Mouse (Mus musculus) embryo, embryonic 11 days (tissue): ENCODE results near the gene Pagr1b.

ENCODE experiments used
- DNase-seq: peaks from one replicate; pipeline ENCODE4 v3.0.0-alpha.2; 2015

The Pagr1b gene

DNA sequence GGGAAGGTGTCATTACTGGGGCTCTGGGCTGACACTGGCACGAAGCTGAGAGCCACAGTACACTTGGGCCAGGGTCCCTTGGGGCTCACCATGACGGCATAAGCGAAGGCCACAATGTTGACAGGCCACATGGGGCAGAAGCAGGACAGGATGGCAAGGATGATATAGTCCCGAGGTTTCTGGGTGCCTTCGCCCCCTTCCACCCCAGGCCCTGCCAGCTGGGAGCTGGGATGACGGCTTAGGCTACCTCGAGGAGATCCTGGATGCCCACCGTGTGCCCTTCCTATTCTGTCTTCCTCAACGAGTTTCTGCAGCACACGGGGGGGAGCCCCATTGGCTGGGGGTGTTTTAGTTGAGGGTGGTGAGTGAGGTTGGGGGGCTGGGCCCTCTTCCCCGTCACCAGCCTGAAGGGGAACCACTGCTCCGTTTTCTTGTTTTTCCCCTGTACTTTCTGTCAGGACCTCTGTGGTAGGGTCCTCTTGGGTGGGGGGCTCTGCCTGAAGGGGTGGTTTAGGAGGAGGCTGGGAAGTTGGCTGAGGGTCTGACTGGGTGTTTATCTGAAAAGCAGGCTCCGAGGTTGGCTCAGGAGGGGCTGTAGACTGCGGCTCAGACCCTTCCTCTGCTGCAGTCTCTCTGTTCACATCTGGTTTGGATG is 3.1 kb upstream of the Pagr1b start:
- no peak for DNase-seq

DNA sequence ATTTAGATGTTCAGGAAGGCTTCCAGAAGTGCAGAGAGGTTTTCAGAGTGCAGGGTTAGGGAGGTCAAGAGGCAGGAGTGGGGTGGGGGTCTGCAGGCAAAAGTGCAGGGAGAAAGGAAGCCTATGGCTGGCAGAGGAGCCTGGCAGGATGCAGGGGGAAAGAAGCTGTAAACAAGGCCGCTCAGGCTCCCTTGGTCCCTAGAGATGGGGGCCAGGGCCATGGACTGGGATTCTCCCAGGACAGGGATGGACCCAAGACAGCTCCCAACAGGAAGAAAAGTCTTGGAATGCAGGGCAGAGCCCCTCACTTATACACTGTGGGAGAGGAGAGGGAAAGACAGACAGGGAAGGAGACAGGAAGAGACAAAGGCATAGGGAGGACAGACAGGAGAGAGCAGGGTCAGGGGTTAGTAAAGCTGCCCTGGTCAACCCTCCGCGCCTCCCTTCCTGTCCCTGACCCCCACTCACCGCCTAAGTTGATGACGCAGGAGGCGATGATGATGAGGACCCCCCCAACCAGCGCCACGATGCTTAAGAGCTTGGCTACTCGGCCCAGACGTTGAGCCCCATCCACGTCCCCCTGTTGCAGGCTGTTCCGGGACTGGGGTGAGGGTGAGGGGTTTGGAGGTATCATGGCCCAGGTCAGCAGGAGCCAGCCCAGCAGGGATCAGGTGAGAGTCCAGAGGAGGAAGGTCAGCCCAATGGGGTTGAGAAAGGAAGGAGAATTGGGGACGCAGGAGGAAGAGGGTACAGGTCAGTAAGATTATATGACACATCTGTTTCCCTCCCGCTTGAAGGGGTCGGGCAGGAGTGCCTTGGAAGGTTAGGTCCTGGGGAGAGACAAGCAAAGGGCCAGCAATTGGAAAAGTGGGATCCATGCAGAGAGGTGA is 2.4 kb upstream of the Pagr1b start:
- DNase-seq = no peak

DNA sequence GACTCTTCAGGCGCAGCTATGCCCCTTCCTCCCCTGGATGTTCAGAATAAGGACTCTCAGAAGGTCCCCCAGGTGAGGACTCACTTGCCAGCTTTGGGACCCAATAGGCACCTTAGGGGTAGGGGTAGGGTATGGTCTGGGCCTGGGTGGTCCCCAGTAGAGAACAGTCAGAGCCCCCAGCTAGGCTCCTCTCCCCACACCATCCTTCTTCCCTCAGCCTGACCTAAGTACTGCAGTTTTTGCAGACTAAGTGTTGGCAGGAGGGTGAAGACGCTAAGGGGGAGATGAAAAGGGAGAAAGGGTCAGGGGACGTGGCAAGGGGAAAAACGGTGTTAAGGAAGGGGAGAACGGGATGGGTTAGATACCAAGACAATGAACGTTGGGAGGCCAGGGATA is 1.7 kb upstream of the Pagr1b start:
- DNase-seq = no peak

DNA sequence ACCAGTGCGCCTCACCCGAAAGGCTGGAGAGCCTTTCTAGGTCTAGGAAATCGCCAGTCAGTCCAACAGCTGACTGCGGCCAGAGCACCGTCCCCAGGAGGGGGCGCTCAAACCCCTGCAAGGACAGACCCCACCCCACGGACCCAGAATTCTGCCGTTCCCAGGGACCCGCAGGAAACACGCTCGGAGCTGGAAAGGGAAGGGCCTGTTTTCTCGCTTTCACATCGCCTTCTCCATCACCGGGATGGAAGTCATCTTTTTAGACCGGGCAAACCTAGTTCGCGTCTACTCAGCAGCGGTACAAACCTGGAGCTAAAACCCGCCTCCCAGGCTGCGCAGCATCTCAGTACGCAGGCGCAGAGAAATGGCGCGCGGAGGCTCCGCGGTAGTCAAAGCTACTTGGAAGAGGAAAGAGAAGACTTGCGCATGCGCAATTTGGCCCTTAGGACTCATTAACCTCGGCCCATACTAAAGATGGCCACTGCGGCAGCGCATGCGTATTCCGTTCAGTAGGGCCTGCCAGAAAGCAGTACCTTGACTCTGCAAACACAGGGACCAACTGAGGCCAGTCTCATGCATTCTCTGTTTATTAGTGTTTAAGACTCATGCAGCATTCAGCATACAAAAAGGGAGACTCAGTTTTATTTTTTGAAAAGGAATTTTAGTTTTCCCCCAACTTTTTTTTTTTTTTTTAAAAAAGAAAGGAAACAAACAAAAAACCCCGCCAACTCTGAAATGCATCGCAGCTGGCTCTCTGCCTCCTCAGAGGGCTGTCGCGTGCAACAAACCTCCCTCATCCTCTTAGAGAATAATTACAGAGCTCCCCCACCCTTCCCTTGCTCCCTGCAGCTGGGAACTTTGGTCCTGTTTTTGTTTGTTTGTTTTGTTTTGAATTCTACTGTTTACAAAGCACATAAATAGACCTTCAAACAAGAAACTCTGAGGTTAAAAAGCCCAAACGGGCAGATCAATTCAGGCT is 976 bp upstream of the Pagr1b start, which contains the start of gene Pagr1a:
Gene Pagr1a, minus strand, starts transcription at position 382 of the 979 bp plus-strand sequence.
- DNase-seq = peak; percentile 100

DNA sequence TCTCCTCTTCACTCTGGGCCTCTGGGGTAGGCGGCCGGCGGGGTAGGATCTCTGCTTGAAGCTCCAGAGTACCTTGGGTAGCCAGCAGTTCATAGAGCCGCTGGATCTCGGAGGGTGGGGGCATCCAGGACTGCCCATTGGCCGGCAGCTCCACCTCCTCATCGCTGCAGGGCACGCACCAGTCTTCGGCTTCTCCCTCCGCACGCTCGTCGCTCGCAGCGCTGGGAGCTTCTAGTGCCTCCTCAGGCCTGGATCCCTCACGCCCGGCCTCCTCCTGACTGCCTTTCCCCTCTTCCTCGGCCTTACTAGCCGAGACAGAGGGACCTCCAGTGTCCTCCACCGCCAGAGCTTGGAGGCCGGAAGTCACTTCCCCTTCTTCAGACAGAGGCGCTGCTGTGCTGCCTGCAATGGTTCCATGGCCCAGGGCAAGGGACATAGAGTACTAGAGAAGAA is 228 bp upstream of the Pagr1b start:
- no peak for DNase-seq

DNA sequence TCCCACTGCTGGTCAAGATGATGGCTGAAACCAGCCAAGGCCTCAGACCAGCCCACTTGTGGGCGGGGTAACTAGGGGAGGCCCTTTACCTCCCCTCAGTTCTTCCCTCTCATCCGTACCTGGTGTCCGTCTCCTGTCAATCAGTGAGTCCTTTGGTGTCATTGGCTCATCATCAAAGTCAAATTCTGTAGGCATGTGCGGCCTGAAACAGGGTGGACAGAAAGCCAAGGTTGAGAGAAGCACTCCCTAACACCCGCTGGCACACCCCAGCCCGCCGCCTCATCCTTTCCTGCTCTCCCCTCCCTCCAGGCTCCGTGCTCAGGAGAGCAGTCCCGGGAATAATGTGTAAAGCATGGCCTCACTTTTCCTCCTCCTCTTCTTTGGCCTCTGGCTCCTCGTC is 203 bp downstream of the Pagr1b start:
- peak; percentile 71 for DNase-seq

DNA sequence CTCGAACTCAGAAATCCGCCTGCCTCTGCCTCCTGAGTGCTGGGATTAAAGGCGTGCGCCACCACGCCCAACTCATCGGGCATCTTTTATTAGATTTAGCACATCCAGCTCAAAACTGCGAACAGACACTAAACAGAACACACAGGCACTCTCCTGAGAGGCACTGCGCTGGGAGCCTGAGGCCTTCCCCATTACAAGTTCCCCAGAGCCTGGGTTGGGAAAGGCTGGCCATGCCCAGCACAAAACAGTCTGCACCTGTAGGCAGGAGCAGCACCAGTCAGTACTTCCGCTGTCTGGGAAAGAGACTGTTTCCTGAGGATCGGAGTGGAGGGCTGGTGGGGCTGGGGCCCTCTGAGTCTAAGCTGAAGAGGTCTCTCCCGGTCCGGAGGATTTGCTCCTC is 1.3 kb downstream of the Pagr1b start:
- no peak for DNase-seq

DNA sequence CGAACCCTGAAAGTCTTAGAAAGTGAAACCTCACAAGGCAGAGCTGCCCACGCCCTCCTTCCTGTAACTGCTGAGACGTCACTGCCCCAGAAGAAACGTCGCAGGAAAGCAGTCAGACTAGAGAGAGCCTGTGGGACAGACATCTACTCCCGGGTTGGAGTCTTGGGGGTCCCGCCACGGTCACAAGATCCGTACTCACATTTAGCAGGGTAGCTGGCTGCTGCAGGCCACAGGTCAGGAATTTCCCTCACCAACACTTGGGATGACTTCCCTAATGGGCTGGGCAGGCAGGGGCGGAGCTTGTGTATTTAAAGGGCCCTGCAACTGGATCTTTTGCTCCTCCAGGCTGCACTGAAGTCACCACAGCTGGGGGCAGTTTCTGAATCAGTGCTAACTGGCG is 2.0 kb downstream of the Pagr1b start, which contains the start of gene Mvp:
Gene Mvp, minus strand, starts transcription at position 302 of the 400 bp plus-strand sequence.
- peak; percentile 64 for DNase-seq

DNA sequence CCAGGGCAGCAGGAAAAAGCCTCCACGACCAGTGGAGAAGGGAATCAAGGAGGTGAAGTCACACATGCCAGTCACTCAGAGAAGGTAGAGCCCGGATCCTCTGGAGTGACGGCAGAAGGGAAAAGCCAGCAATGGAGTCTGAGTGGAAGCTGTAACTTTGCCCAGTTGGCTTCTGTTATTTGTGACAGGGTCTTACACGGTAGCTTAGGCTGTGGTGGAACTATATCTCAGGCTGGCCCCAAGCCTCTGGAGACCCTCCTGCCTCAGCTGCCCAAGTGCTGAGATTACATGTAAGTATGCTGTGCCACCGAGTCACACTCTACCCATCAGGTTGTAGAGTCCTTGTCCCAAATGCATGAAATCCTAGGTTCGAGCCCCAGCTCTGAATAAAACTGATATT is 2.9 kb downstream of the Pagr1b start:
- no peak for DNase-seq

DNA sequence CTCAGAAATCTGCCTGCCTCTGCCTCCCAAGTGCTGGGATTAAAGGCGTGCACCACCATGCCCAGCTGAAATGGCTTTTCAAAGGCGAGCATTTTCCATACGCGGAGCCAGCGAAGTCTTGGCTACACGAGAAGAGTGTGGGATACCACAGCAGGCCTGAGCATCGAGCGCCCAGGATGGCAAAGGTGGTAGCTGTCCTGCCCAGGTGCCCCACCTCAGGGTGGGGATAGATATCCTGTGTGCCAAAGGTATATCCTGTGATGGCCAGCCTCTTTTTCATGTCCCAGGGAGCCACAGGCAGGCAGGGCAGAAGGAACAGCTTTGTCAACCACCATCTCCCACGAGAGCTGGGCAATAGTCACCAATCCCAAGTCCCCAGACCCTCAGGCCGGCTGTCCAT is 3.4 kb downstream of the Pagr1b start:
- DNase-seq = no peak

DNA sequence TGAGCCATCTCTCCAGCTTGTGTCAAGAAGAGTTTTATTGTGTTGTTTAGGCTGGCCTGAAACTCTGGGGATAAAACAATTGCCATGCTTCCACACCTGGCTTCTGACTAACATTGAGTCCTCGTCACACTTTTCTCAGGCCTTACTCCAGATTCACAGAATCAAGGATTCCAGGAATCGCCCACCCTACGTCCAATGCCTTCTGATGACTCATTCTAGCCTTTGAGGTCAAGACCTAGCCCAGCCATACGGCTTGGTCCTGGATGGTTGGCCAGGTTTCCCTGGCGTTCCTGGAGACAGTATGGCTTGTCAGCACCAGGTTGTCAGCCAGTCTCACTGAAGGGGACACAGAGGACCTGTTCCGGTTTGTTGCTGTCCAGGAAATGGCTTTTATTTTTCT is 3.9 kb downstream of the Pagr1b start:
- no peak for DNase-seq

DNA sequence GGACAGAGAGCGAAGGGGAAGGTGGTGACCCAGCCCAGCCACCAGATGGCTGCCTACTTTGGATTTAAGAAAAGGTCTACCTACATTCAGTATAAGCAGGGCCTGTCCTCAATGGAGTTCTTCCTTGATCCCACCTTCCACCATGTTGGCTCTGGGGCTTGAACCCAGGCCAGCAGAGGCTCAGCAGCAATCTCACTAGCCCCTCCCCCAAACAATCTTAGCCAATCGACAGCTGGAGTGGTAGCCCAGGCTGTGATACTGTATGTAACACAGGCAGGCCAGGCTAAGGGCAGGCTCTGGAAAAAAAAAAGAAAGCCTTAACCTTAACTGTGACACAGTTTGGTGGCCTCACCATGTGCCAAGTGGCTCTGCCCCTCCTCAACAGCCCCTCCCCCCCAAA is 4.6 kb downstream of the Pagr1b start:
- DNase-seq = no peak

DNA sequence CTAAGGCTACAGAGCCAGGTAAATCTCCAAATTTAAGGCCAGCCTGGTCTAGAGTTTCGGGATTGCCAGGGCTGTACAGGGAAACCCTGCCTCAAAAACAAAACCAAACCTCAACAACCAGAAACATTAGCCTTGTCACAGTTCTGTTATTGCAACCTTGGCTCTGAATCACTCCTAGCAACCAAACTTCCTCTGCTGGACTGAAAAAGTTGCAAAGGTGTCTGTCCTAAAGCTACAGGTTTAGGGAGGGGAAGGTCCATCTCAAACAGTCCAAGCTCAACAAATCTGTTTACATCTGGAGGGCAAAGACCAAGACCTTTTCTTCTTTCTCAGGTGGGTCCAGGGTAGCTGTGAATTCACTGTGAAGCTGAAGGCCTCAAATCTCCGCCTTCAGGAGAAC is 5.2 kb downstream of the Pagr1b start:
- DNase-seq = no peak

DNA sequence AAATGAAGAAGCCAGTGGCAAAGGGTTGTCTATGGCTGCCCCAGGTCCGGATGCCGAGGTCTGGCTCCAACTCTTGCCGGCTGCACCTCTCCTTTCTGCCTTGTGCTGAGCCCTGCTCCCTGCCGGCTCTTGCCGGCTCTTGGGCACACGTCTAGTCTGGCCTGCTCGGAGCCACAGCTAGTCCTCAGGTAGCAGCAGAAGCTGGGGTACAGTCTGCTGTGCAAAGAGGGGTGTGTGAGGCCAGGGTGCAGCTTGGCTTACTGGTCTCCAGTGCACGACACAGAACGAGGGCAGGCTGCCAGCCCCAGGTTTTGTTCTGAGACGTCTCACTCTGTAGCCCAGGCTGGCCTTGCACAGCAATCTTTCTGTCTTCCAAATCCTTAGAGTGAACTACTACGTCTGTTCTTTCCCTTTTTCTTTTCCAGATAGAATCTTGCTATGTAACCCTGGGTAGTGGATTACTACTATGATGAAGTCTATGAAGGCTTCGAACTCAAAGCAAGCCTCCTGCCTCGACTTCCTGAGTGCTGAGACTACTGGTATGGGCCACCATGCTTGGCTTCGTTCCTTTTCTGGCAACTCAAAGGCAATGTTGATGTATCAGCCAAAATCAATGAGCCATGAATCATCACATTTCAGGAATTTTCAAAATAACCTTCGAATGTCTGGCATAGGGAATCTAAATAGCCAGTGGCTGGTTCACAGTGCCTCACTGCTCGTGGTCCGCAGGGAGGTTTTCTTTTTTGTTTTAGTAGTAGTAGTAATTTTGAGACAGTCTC is 6.8 kb downstream of the Pagr1b start:
- no peak for DNase-seq

DNA sequence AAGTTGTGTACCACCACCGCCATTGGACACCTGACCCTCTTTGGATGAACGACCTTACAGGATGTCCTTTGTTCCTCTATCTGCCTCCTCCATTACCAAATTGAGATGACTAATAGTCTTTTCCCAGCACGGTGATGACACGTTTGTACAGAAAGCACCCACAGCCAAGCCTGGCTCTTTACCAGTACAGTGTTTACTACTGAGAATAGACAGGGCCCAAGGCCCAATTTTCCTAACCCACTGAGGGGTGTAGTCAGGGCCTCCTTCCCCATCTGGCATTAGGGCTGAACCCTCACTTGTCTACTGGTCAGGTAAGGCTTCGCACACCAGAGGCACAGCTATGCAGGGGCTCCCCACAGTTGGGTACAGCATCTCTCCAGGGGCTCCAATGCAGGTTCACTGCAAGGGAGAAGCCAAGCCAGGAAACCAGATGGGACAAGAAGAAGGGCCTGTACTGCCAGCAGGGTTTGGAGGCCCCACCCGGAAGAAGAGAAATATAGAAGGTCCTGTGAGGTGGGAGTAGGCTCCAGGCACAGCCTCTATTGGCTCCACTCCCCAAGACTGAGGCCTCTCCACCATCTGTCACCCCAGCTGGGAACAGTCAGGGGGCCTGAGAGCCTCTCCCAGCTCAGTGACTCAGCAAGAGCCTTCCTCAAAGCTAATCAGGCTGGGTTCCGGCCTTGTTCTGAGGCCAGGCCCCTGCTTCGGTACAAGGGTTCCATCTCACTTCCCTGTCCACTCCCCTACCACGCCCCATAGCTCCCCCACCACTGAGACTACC is 7.9 kb downstream of the Pagr1b start:
- DNase-seq = no peak

DNA sequence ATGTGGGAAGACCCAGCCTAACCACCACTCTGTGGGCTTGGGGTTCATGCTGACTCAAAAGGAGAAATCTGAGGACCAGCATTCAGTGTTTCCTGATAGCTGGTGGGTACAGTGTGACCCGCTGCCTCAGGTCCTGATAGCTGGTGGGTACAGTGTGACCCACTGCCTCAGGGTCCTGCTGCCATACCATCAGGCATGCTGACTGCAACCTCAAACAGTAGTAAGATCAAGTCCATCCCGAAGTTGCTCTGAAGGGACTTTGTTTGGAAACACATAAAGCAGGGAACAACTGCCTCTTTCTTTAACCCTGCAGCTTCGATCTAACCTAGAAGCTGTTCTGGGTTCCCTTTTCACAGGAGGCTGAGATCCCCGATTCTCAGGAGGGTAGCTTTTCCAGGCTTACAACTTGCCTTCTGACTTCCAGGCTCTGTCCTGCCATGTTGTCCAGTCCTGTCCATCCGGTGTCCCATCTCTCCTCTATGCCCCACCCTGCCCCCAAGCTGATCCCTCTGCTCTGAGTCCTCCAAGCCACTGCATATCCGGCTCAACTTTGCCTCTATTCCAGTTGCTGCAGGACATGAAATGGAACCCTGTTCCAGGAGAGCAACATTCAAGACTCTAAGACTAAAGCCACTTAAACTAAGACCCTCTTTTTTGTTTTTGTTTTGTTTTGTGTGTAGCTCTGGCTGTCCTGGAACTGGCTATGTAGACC is 8.8 kb downstream of the Pagr1b start:
- DNase-seq = no peak

DNA sequence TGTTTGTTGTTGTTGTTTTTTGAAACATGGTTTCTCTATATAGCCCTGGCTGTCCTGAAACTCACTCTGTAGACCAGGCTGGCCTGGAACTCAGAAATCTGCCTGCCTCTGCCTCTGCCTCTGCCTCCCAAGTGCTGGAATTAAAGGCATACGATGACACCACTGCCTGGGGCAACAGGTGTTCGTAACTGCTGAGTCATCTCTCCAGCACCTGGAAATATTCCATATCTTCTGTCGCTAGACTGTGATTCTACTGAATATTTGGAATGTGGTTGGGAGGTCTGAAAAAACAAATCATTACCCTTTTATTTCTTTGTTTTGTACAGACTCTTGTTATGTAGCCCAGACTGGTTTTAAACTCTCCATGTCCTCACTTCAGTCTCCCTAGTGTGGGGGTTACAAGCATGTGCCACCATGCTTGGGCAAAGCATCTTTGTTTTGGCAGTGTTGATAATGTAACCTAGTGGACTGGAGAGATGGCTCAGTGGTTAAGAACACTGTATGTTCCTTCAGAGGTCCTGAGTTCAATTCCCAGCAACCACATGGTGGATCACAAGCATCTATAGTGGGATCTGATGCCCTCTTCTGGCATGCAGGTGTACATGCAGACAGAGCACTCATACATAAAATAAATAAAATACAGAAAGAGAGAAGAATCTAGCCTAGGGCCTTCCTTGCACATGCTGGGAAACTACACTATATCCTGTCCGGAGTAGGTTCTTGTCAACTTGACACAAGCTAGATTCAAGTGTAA is 12.0 kb downstream of the Pagr1b start:
- no peak for DNase-seq

DNA sequence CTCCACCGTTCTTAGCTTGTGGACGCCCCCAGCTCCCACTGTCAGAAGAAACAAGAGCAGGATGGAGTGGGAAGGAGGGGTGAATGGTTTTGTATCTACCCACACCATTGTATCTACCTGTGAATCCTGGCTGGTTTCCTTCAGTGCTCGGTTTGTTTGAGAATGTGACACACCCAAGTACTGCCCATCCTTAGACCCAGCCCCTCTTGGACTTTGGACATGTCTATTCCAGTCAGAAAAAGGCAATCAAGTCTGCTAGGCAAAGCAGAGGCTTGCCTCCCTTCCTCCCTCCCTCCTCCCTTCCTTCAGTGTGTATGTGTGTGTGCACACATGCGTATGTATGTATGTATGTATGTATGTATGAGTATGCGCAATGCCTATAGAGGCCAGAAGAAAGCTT is 12.7 kb downstream of the Pagr1b start:
- DNase-seq = no peak

DNA sequence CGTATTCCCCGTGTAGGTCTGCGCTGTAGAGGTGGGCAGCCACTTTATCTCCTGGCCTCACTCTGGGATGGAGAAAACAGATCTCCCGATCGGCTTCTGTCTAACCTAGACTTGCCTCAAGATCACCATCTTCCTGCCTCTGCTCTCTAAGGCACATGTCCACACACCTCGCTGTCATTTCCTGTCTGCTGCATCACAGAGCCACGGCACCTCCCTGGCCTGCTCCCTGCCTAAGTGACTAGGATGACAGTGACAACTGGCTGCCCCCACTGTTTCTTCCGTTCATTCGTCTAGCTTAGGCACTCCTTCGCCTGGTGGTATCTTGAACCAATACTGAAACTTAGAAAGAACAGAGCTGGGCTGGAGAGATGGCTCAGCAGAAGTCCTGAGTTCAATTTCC is 16.7 kb downstream of the Pagr1b start:
- DNase-seq = no peak

DNA sequence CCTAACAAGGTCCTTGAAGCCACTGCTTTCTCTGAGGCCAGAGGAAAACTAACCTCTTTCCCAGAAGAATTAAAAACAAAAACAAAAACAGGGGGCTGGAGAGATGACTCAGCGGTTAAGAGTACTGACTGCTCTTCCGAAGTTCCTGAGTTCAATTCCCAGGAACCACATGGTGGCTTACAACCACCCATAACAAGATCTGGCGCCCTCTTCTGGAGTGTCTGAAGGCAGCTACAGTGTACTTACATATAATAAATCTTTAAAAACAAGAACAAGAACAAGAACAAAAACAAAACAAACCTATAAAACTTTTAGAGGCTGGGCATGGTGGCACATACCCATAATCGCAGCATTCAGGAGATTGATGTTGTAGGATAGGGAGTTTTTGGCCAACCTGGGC is 19.8 kb downstream of the Pagr1b start:
- DNase-seq = no peak
